Mouse (Mus musculus): ENCODE results near the gene Pde2a.
A peak's percentile ranks its signal among the peaks of the same experiment; 100 is the strongest.

Gene Pde2a

DNA sequence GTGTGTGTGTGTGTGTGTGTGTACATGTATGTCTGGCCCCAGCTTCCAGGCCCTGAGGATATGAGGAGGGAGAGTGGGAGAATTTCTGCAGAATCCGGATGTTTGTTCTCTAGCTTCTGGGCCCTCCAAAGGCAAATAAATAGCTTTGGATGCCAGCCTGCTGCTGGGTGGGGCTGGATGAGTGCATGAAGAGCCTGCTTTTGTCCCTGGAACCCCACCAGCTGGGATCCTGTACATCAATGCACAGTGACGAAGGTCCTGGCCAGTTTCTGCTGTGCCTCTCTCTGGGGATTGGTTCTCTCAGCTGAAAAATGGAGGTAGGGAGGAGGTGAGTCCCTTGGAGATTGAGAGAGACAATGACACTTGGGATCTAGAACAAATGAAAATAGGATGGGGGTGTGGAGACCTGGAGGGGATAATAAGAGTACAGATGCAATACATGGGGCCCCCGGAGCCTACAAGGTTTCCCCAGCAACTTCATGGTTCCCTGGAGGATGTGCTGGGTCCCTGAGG, 50.5 kb downstream of the Pde2a start:
- DNase-seq (ENCODE audit: low read depth, low spot score), result no peak

- no peak for DNase-seq (ENCODE audit: low read depth, low spot score)
Observed at GRCm38 (mm10) chr7:101472598-101473558, 51.4 kb downstream of the Pde2a start.

- no peak for DNase-seq (ENCODE audit: low read depth, low spot score)
Observed at GRCm38 (mm10) chr7:101474399-101474811, 52.9 kb downstream of the Pde2a start.

- DNase-seq (ENCODE audit: low read depth, low spot score), result no peak
Observed at GRCm38 (mm10) chr7:101476028-101476427, 54.5 kb downstream of the Pde2a start.

DNA sequence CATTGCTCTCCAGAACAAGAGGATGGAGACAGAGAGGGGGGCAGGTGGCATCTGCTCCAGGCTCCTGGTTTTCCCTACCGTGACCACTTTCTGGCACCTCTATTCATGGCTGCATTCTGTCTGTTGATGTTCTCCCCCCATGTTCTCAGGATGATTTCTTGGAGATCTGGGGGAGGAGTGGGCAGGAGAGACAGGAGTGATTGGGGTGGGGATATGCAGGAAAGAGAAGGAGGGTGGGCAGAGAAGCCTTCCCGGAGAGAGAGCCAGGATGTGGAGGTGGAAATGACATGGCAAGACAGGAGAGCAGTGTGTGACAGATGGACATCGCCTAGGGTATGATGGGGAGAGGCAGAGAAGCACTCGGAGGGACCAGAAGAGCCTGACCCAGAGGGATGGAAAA, 55.0 kb downstream of the Pde2a start:
- DNase-seq (ENCODE audit: low read depth, low spot score), result no peak

- peak; percentile 40 for DNase-seq (ENCODE audit: low read depth, low spot score)
Observed at GRCm38 (mm10) chr7:101477200-101477599, 55.7 kb downstream of the Pde2a start.

GRCm38 (mm10) chr7:101478099-101478498, 56.6 kb downstream of the Pde2a start:
- DNase-seq (ENCODE audit: low read depth, low spot score), result peak; percentile 44

DNA sequence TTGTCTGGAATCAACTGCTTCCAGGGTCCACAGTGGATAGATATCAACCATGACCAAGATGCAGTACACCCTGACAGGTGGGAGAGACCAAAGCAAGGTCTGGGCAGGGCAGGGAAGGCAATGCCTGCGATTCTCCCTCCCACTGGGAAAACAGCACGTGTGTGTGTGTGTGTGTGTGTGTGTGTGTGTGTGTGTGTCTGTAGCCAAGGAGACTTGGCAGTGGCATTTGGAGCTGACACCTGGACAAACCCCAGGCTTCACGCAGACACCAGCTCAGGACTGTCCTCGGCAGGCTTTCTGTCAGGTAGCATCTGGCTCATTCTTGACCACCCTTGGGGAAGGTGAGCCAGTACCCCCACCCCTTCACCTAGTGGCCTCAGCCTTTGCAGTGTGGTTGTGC, 58.4 kb downstream of the Pde2a start:
- DNase-seq (ENCODE audit: low read depth, low spot score), result no peak

- DNase-seq (ENCODE audit: low read depth, low spot score), result peak; percentile 41
Observed at GRCm38 (mm10) chr7:101480671-101481070, 59.2 kb downstream of the Pde2a start.

DNA sequence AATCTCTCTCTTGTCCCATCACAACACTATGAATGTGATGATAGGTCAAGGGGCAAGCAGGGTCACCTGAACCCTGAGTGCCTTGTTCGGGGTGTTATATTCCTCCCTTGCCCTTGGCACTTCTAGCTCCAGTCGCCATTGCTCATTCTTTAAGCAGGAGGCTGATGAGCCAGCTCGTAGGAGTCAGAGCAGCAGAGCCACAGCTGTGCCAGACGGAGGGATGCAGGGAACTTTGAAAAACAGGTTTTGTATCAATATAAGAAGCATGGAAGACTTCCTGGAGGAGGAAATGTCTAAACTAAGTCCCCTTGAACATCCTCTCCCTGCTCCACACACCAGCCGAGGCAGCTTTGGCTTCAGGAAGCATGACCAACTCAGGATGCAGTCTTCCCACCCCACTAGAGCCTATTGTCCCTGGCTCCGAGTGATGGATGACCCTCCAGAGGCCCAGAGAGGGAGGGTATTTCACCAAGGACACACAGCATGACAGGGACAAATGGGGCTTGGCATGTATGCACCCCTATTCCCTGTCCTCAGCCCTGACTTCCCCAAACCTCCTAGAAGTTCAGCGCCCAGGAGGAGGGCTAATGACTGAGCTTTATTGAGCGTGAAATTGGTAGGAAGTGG, 60.5 kb downstream of the Pde2a start:
- no peak for DNase-seq (ENCODE audit: low read depth, low spot score)

DNA sequence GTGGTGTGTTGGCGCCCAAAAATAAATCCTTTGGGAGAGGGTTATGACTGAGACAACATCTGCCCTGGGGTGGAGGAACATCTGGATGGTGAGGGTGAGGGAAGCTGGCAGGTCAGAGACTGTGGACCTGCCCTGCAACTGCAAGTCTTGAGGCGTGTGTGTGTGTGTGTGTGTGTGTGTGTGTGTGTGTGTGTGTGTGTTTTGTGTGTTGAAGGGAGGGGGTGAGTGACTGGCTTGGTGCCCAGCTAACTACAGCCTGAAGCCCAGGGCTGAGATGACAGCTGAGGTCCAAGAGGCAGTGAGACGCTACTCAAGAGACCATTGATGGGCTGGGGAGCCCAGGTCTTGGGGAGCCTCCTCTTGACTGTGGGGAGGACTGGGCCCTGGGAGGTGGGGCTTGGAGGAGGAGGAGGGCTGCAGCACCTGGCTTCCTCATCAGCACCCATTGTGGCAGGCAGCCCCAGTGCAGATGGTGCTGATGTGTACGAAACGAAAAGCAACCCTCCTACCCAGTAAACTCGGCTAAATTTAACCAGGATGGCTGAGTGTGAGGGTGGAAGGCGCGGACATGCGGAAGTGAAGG, 61.1 kb downstream of the Pde2a start:
- no peak for DNase-seq (ENCODE audit: low read depth, low spot score)

DNA sequence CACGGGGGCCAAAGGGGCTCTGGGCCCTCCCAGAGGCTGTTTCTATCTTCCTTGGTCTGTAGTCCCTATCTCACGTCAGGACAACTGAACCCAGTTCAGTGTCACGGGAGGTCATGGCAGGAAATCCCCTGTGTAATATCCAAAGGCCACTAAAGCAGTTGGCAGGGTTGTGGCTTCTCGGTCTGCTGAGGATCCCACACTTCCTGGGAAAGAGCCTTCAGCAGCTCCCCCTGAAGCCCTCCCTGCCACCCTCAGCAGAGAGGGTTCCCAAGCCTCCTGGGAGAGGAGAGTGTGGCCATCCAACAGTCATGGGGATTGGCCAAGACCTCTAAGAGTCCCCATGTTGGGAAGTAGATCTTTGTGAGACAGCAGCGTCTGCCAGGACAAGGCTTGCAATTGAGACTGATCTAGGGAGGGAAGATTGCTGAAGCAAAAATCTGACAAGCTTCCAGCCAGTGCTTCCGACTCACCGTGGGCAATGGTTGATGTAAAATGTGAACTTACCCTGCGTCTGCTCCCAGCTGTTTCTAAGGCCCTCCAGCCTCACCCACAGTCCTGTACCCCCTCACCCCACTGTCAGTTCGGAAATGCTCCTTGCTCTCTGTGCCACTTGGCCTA, 62.1 kb downstream of the Pde2a start:
- no peak for DNase-seq (ENCODE audit: low read depth, low spot score)

DNA sequence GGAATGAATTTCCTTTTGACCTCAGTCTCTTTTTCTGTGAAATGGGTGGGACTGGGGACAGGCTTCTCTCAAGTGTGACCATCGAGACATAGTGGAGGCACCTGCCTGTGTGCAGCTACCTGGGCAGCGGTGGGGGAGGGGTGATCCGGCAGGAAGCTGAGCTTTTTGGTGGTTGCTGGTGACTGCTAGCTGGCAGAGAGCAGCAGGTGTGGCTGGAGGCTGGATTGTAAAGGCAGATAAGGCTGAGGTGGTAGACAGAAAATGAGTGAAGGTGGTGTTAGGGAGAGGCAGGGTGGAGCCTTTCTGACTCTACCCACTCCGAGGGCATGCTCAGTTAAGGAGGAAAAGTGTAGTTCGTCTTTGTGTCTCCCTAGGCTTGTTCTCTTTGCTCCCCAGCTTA, 65.6 kb downstream of the Pde2a start:
- no peak for DNase-seq (ENCODE audit: low read depth, low spot score)

GRCm38 (mm10) chr7:101490952-101491351, 69.5 kb downstream of the Pde2a start:
- no peak for DNase-seq (ENCODE audit: low read depth, low spot score)

DNA sequence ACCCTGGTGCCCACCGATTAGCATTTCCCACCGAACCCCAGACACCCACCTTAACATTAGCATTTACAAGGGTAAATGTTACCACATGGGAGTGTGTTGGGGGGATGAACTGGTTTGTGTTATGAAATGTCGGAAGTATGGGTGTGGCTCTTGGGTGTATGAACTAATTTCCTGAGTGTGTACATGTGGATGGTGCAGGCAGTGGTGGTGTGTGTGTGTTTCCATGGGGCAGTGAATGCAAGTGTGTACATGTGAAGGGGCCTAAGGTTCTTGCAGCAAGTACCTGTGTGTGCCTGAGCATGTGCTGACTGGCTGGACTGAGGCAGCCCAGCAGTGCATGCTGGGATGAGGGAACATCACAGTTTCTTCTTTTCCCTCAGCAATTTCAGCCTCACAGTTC, 76.9 kb downstream of the Pde2a start:
- no peak for DNase-seq (ENCODE audit: low read depth, low spot score)

DNA sequence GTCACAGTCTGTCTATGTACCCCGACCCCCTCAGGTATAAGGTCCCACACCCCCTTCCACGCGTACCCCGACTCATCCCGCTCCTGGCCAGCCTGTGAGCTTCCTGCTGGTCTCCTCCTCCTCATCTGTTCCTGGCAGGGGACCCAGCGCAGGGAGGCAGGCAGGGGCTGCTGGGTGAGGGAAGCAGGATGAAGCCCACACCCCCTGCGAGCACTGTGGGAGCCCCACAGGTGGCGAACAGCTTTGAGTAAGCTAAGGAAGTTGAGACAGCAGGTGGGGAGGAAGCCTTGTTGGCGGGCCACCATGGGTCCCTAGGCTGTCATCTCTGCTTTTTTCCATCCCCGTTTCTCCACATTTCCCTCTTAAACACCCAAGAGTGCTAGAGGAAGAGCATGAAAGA, 77.8 kb downstream of the Pde2a start:
- no peak for DNase-seq (ENCODE audit: low read depth, low spot score)

DNA sequence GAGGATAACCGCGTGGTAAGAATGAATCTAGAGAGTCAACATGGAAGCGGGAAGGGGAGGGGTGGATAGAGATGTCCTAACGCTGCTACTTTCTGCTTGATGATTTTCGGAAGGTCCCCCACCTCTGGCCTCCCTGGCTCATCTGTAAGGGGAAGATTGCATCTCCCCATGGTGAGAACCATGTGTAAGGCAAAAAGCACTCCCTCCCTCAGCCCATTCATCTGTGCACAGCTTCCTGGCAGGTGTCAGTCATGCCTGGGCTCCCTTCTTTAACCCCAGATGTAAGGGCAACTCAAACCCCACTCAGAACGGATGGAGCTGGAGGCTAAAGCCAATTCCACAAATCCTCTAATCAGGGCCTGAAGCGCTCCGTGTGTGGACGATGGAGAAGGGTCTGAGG, 78.2 kb downstream of the Pde2a start:
- DNase-seq (ENCODE audit: low read depth, low spot score), result no peak

GRCm38 (mm10) chr7:101501236-101501635, 79.7 kb downstream of the Pde2a start:
- DNase-seq (ENCODE audit: low read depth, low spot score), result peak; percentile 92

DNA sequence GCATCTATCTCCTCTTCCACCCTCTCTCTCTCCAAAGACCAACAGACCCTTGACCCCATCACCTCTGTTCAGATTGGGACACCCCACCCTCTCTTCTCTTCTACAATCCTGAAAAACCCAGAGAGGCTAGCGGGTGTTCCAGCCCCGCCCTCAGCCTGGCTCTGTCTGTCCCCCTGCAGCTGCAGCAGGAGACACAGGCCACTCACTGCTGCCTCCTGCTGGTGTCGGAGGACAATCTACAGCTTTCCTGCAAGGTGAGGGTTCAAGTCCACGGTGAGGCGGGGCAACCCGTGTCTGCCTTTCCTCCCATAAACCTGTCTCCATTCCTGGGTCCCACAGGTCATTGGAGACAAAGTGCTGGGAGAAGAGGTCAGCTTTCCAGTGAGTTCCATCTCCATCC, 80.2 kb downstream of the Pde2a start:
- peak; percentile 90 for DNase-seq (ENCODE audit: low read depth, low spot score)

GRCm38 (mm10) chr7:101503351-101503750, 81.9 kb downstream of the Pde2a start:
- DNase-seq (ENCODE audit: low read depth, low spot score), result peak; percentile 59

GRCm38 (mm10) chr7:101503803-101504202, 82.3 kb downstream of the Pde2a start:
- no peak for DNase-seq (ENCODE audit: low read depth, low spot score)

- peak; percentile 50 for DNase-seq (ENCODE audit: low read depth, low spot score)
Observed at GRCm38 (mm10) chr7:101504507-101504906, 83.0 kb downstream of the Pde2a start.
